Mouse (Mus musculus) neural tube, embryonic 13.5 days (tissue): ENCODE measurements around the gene Esyt1. TPM values are rescaled to one million over a fixed set of nuclear protein-coding genes. Genes with fewer than 3 reads are reported as not detected.
A peak's percentile ranks its signal among the peaks of the same experiment; 100 is the strongest.
"Not testable (repeated sequence)": the region's sequence is repeated elsewhere in the genome, so short reads cannot be mapped to it uniquely, and the experiment has no call there.

ENCODE experiments used
- ATAC-seq: fragments of 200-750 bp; cut with Nextera tagmentation; 2 replicates; pipeline ENCODE4 v1.8.0; 2017; ENCODE audit warnings: low read depth, mild to moderate bottlenecking, moderate TSS enrichment, moderate library complexity
- H3K27ac ChIP-seq: fragments of 300-500 bp; sonication (generic); replicated peaks from 2 replicates; pipeline ENCODE4 v1.5.1; 2015; ENCODE audit warnings: moderate library complexity, mild to moderate bottlenecking, inconsistent platforms
- H3K27me3 ChIP-seq: fragments of 300-500 bp; sonication (generic); 2 replicates; pipeline ENCODE4 v1.6.1; 2015; ENCODE audit warnings: mild to moderate bottlenecking, inconsistent platforms
- H3K36me3 ChIP-seq: fragments of 300-500 bp; sonication (generic); 2 replicates; pipeline ENCODE4 v1.6.1; 2015; ENCODE audit warnings: mild to moderate bottlenecking, inconsistent platforms
- H3K4me1 ChIP-seq: fragments of 300-500 bp; sonication (generic); replicated peaks from 2 replicates; pipeline ENCODE4 v1.6.1; 2015; ENCODE audit warnings: inconsistent platforms
- H3K4me2 ChIP-seq: fragments of 300-500 bp; sonication (generic); 2 replicates; pipeline ENCODE4 v1.6.1; 2015; ENCODE audit warnings: inconsistent platforms, mild to moderate bottlenecking, moderate library complexity
- H3K4me3 ChIP-seq: fragments of 300-500 bp; sonication (generic); 2 replicates; pipeline ENCODE4 v1.5.1; 2015; ENCODE audit warnings: mild to moderate bottlenecking, inconsistent platforms
- H3K9ac ChIP-seq: fragments of 300-500 bp; sonication (generic); 2 replicates; pipeline ENCODE4 v1.6.1; 2015; ENCODE audit warnings: moderate library complexity, mild to moderate bottlenecking, inconsistent platforms
- H3K9me3 ChIP-seq: fragments of 300-500 bp; sonication (generic); 2 replicates; pipeline ENCODE4 v1.6.1; 2016; ENCODE audit warnings: inconsistent platforms
- WGBS: fragments of 180-500 bp; shearing (Covaris S2); methylation state at CpG from one replicate; pipeline ENCODE4 v1.1.7; 2015; 5-methylcytosine and 5-hydroxymethylcytosine counted together
- polyA plus RNA-seq: library from polyadenylated mRNA; unstranded; fragments of >200 nt; fragmentation: Nextera tagmentation; extraction: Ambion mirVana; gene quantifications from 2 replicates; pipeline ENCODE4 v1.2.1, GENCODE M21; 2015

The Esyt1 gene
- polyA plus RNA-seq, 1 experiment from 2014 or later, result 35.1 TPM

DNA sequence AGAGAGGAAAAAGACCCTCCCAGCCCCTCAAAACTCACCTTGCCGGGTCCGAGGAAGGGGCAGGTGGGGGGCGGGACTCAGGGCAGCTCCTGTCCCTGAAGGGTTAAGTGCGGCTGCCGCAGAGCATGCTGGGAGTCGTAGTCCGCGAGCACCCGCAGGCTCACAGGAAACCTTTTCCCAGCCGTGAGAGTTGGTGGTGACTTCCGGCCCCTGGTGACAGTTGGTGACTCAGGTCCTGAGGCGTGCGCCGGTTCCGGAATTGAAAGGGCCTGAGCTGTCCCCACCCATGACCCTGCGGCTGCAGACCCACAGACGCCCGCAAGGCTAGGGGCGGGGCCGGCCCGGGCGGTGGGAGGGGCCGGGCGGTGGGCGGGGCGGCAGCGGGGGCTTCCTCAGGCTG is 27.1 kb downstream of the Esyt1 start, which contains the start of gene Myl6b:
Myl6b (minus strand) TSS at position 96 of the 400 bp plus-strand sequence.
- Histone ChIP-seq H3K4me3 (peak within 1 kb of the TSS; percentile 60), H3K9ac (peak within 1 kb of the TSS; percentile 71), H3K4me2 (peak within 1 kb of the TSS; percentile 81), H3K36me3 (no peaks in the 10 kb centered on the region), H3K9me3 (no peaks in the 10 kb centered on the region), H3K4me1 (peaks cover 40% of the 10 kb centered on the region), H3K27me3 (no peaks in the 10 kb centered on the region), H3K27ac (peak within 1 kb of the TSS; percentile 84)
- WGBS, result under 1% methylated on average over 27 of the region's 27 CpGs
- peak; percentile 78 for ATAC-seq

- 46% methylated on average over 6 of the region's 6 CpGs for WGBS
- peak overlapping the region; percentile 81 for H3K4me2 ChIP-seq
These were observed 28.4 kb downstream of the Esyt1 start for GRCm38 (mm10) chr10:128497134-128497737.

DNA sequence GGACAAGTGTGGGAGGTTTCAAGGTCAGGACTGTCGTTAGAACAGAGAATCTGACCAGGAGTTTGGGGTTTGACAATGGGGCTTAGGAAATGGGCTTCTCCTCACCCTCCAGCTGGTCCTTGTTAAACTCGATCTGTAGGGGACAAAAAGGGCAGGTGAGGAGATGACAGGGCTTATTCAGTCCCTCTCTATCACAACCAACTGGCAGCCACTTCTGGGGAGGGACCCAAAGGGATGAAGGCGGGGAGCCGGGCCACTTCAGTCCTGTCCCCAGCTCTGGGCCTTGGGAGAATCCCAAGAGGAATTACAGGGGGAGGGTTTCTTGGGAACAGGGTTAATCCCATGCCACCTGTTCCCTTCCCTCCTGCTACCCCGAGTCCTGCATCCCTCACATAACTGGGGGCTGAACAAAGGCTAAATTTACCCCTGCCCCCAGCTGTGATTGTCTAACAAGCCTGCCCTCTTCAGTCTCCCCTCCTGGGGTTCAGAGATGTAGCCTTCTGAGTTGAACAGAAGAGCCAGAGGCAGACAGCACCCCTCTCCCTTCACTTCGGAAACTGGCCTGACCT is 29.1 kb downstream of the Esyt1 start:
- no peaks in the 10 kb centered on the region for H3K9me3 ChIP-seq
- whole genome bisulfite sequencing, result 43% methylated on average over 6 of the region's 6 CpGs
- H3K36me3 ChIP-seq, result peaks cover 4% of the 10 kb centered on the region
- H3K9ac ChIP-seq, result peak overlapping the region; percentile 4; the same call in 1 of the 2 replicates
- no peak overlapping the region; the same call in 1 of the 2 replicates for H3K4me2 ChIP-seq
- no peaks in the 10 kb centered on the region for H3K27me3 ChIP-seq
- H3K4me1 ChIP-seq, result peaks cover 54% of the 10 kb centered on the region
- no peak overlapping the region for H3K27ac ChIP-seq
- H3K4me3 ChIP-seq, result 0 out of 2 replicates have a peak overlapping the region, but pooled peaks have one; percentile 2
- no peak for ATAC-seq

More at GRCm38 (mm10) chr10:128497134-128497737, 28.4 kb downstream of the Esyt1 start:
- Histone ChIP-seq H3K4me3 (0 out of 2 replicates have a peak overlapping the region, but pooled peaks have one; percentile 2), H3K36me3 (no peaks in the 10 kb centered on the region), H3K27me3 (no peaks in the 10 kb centered on the region), H3K27ac (no peak overlapping the region), H3K9me3 (no peaks in the 10 kb centered on the region), H3K4me1 (peaks cover 48% of the 10 kb centered on the region), H3K9ac (peak overlapping the region; percentile 4; the same call in 1 of the 2 replicates)
- no peak for ATAC-seq

GRCm38 (mm10) chr10:128495903-128496302 is 29.8 kb downstream of the Esyt1 start:
- H3K9me3 ChIP-seq, result no peaks in the 10 kb centered on the region
- no peak overlapping the region for H3K4me2 ChIP-seq
- H3K27ac ChIP-seq, result no peak overlapping the region
- WGBS, result 75% methylated on average over 4 of the region's 4 CpGs
- no peak overlapping the region for H3K4me3 ChIP-seq
- H3K36me3 ChIP-seq, result peaks cover 11% of the 10 kb centered on the region
- peaks cover 61% of the 10 kb centered on the region for H3K4me1 ChIP-seq
- ATAC-seq, result no peak
- no peak overlapping the region for H3K9ac ChIP-seq
- no peaks in the 10 kb centered on the region for H3K27me3 ChIP-seq

DNA sequence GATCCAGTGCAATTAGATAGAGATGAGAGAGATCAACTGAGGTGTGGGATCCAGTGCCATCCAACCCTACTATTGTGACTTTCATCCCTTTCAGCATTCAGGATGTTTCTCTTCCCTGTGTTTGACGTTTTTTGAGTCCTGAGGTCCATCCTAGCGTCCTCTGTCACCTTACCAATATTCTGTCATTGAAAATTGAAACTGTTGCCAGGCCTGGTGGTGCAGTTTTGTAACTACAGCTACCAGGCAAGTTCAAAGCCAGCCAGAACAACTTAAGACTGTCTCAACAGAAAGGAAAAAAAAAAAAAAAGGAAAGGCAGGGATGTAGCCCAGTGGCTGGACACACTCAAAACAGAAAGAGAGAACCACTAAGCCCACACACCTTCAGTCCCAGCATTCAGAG is 30.4 kb downstream of the Esyt1 start:
- H3K27ac ChIP-seq, result no peak overlapping the region
- WGBS, result 83% methylated on average over 2 of the region's 2 CpGs
- H3K36me3 ChIP-seq, result peaks cover 17% of the 10 kb centered on the region
- peak overlapping the region; percentile 87; the same call in 1 of the 2 replicates for H3K4me3 ChIP-seq
- H3K9ac ChIP-seq, result 0 out of 2 replicates have a peak overlapping the region, but pooled peaks have one; percentile 96
- no peaks in the 10 kb centered on the region for H3K9me3 ChIP-seq
- peak overlapping the region; percentile 76 for H3K4me2 ChIP-seq
- H3K27me3 ChIP-seq, result no peaks in the 10 kb centered on the region
- H3K4me1 ChIP-seq, result peaks cover 66% of the 10 kb centered on the region
- no peak for ATAC-seq

GRCm38 (mm10) chr10:128494667-128495245 is 30.9 kb downstream of the Esyt1 start:
- Histone ChIP-seq H3K4me2 (peak overlapping the region; percentile 76), H3K9me3 (no peaks in the 10 kb centered on the region), H3K4me1 (peaks cover 69% of the 10 kb centered on the region), H3K9ac (peak overlapping the region; percentile 96), H3K36me3 (peaks cover 22% of the 10 kb centered on the region), H3K27me3 (no peaks in the 10 kb centered on the region), H3K27ac (peak overlapping the region; percentile 97), H3K4me3 (peak overlapping the region; percentile 87)
- WGBS, result 59% methylated on average over 11 of the region's 11 CpGs
- no peak for ATAC-seq

- WGBS, result under 1% methylated on average over 45 of the region's 45 CpGs
- peak; percentile 95 for ATAC-seq
- Histone ChIP-seq H3K4me2 (peak within 1 kb of the TSS; percentile 76), H3K27ac (peak within 1 kb of the TSS; percentile 97), H3K9me3 (no peaks in the 10 kb centered on the region), H3K9ac (peak within 1 kb of the TSS; percentile 96), H3K4me1 (peaks cover 62% of the 10 kb centered on the region), H3K36me3 (peaks cover 30% of the 10 kb centered on the region), H3K27me3 (no peaks in the 10 kb centered on the region), H3K4me3 (peak within 1 kb of the TSS; percentile 87)
These were observed 31.7 kb downstream of the Esyt1 start, which contains the start of gene Myl6 for GRCm38 (mm10) chr10:128493695-128494666. Myl6 (minus strand) TSS chr10:128494145.

DNA sequence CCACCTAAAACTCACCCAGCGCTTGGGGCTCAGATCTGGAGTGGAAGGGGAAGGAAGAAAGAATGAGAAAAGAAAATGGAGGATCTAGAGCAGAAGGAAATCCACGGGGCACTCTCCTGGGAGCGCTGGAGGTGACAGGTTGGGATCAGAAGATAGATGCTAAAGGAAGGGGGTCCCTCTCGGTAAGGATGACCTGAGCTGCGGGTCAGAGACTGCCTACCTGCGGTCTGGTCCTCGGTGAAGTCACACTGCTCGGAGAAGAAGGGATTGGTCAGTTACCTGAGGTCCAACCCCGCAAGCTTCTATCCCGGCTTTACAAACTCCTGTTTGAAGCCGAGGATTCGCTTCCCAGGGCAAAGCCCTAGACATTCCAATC is 32.4 kb downstream of the Esyt1 start:
- Histone ChIP-seq H3K27me3 (no peaks in the 10 kb centered on the region), H3K4me2 (peak overlapping the region; percentile 76), H3K36me3 (peaks cover 36% of the 10 kb centered on the region), H3K4me3 (peak overlapping the region; percentile 87), H3K4me1 (peaks cover 61% of the 10 kb centered on the region), H3K27ac (peak overlapping the region; percentile 97), H3K9me3 (no peaks in the 10 kb centered on the region), H3K9ac (peak overlapping the region; percentile 96)
- peak; percentile 48 for ATAC-seq
- 0% methylated on average over 12 of the region's 12 CpGs for WGBS

DNA sequence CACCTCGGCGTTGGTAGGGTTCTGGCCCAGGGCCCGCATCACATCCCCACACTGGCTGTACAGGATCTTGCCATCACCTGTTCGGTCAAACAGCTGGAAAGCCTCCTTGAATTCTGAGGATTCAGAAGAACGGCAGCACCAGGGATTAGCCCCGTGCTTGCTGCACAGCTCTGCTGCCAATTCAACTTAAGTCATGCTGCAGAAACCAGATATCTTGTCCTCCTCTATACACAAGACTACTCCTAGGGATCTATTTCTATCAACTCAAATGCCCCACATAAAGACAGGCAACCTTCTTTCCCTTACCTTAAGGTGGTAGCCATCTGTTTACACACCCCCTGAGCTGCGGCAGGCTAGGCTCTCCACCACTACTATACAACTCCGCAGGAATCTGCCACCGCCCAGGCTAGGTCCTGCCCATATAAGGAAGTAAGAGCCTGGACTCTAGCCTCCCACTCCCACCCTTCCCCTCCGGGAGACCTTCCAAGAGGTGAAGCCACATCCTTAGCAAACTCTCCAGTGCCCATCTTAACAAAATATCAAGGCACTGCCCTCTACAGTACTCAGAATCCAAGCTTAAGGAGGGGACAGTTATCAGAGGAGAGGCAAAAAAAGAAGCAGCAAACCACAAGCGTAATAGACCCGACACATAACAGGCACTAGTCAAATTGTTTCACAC is 32.9 kb downstream of the Esyt1 start:
- peaks cover 56% of the 10 kb centered on the region for H3K4me1 ChIP-seq
- H3K9ac ChIP-seq, result peak overlapping the region; percentile 96
- peak overlapping the region; percentile 97 for H3K27ac ChIP-seq
- ATAC-seq, result peak; percentile 26; the same call in 1 of the 2 replicates
- WGBS, result 29% methylated on average over 12 of the region's 12 CpGs
- H3K36me3 ChIP-seq, result peaks cover 42% of the 10 kb centered on the region
- peak overlapping the region; percentile 87 for H3K4me3 ChIP-seq
- no peaks in the 10 kb centered on the region for H3K9me3 ChIP-seq
- no peaks in the 10 kb centered on the region for H3K27me3 ChIP-seq
- H3K4me2 ChIP-seq, result peak overlapping the region; percentile 76

GRCm38 (mm10) chr10:128492051-128492450 is 33.6 kb downstream of the Esyt1 start:
- H3K4me2 ChIP-seq, result peak overlapping the region; percentile 76
- H3K4me1 ChIP-seq, result peaks cover 48% of the 10 kb centered on the region
- WGBS, result 66% methylated on average over 8 of the region's 8 CpGs
- not testable (repeated sequence) for H3K27ac ChIP-seq, H3K9me3 ChIP-seq, ATAC-seq, H3K27me3 ChIP-seq
- H3K36me3 ChIP-seq, result peaks cover 49% of the 10 kb centered on the region
- peak overlapping the region; percentile 87 for H3K4me3 ChIP-seq
- peak overlapping the region; percentile 96 for H3K9ac ChIP-seq

- Histone ChIP-seq H3K27ac (peak overlapping the region; percentile 43; the same call in 1 of the 2 replicates), H3K27me3 (no peaks in the 10 kb centered on the region), H3K4me2 (peak overlapping the region; percentile 76), H3K4me3 (peak overlapping the region; percentile 87), H3K36me3 (peaks cover 53% of the 10 kb centered on the region), H3K9me3 (no peaks in the 10 kb centered on the region), H3K4me1 (peaks cover 43% of the 10 kb centered on the region), H3K9ac (peak overlapping the region; percentile 96)
- ATAC-seq, result no peak
- 74% methylated on average over 6 of the region's 6 CpGs for WGBS
These were observed 34.2 kb downstream of the Esyt1 start for GRCm38 (mm10) chr10:128491495-128491894.
